Mouse (Mus musculus): ENCODE measurements around the gene Serinc4.
A peak's percentile ranks its signal among the peaks of the same experiment; 100 is the strongest.

Gene Serinc4

DNA sequence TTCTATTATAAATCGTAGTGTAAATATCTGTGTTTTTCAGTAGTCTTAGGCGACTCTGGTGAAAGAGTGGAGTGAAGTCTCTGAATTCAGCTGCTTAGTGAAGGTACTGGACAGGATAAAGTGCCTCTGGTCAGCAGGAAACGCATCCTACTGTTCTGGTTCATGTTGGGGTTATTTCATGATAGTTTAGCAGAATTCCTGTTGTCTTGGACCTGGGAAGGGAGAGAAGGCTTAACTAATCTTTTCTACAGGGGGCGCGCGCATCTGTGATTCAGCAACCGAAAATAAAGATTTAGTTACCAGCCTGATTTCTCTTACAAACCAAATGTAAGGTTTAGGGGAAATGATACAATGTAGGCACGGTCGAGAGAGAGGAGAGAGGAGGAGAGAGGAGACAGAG lies 8.4 kb downstream of the Serinc4 start:
- DNase-seq (ENCODE audit: low read depth, low spot score), result no peak

DNA sequence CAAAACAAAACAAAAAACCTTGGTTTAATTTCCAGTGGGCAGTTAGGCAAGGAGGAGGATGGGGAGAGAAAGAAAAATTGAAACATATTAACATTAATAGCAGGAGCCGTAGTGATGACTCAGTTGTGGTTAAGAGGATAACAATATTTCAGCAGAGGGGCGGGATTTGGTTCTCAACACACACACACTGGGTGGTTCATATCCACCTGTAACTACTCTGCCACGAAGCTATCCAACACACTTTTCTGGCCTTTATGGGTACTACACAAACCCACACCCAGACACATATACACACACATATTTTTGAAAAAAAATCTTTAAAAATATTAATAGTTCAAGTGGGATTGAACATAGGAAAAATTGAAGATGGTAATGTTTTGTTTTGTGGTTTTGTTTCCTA lies 9.6 kb downstream of the Serinc4 start:
- no peak for DNase-seq (ENCODE audit: low read depth, low spot score)

DNA sequence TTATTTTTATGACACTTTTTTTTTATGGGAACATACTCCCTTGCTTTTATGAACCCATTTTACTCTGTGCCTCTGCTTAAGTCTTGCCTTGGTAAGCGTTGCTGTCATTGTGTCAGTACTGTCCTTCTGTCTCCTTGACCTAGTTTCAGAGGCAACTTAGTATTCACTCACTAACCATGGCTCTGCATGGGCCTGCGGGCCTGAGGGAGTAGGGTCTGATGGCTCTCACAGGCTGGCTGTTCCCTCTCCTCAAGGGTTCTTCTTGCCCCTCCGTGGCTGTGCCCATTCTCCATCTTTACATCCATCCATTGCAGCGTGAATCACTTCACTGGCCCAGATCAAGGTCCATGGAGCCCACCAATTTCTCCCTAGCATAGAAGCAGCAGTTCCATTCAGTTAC lies 10.1 kb downstream of the Serinc4 start:
- DNase-seq (ENCODE audit: low read depth, low spot score), result no peak

DNA sequence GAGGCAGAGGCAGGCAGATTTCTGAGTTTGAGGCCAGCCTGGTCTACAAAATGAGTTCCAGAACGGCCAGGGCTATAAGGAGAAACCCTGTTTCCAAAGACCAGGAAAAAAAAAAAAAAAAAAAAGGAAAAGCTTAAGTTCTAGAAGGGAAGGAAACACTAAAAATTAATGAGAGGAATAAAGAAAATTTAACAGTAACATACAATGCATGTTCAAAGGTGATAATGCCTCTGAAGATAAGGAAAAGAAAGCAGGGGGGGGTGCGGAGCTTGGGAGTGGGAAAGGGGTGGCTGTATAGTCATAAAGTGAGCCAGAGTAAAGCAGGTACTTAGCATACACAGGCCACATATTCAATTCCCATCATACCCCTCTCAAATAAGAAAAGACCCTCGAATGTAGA lies 11.5 kb downstream of the Serinc4 start:
- DNase-seq (ENCODE audit: low read depth, low spot score), result no peak

DNA sequence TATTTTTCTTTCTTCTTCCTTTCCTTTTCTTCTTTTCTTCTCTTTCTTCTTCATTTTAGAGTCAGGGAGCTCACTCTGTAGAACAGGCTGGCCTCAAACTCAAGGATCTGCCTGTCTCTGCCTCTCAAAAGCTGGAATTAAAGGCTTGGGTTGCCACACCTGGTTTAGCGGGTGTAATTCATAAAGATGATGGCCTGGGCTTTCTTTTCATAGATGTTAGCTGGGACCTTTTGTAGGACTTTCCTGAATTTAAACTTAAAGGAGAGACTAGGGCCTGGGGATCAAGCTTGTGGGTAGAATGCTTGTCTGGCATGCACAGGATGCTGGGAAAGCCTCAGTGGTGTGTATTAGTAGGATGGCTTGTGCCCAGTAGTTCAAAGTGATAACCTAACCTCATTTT lies 12.4 kb downstream of the Serinc4 start, which contains the start of gene Ell3:
Ell3 (minus strand) TSS at position 101 of the 400 bp plus-strand sequence.
- DNase-seq (ENCODE audit: low read depth, low spot score), result no peak

DNA sequence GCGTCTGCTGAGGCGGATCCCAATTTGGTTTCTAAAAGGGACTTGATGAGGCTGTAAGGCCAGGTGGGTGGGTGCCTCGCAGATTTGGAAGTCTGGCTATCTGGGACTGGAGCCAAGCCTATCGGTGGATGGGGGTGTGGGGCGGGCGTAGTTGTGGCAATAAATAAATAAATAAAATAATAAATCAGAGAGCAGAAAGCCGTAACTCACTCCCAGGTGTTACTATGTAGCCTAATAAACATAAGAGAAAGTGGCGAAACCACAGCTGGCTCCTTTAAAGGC lies 13.6 kb downstream of the Serinc4 start:
- DNase-seq (ENCODE audit: low read depth, low spot score), result no peak

DNA sequence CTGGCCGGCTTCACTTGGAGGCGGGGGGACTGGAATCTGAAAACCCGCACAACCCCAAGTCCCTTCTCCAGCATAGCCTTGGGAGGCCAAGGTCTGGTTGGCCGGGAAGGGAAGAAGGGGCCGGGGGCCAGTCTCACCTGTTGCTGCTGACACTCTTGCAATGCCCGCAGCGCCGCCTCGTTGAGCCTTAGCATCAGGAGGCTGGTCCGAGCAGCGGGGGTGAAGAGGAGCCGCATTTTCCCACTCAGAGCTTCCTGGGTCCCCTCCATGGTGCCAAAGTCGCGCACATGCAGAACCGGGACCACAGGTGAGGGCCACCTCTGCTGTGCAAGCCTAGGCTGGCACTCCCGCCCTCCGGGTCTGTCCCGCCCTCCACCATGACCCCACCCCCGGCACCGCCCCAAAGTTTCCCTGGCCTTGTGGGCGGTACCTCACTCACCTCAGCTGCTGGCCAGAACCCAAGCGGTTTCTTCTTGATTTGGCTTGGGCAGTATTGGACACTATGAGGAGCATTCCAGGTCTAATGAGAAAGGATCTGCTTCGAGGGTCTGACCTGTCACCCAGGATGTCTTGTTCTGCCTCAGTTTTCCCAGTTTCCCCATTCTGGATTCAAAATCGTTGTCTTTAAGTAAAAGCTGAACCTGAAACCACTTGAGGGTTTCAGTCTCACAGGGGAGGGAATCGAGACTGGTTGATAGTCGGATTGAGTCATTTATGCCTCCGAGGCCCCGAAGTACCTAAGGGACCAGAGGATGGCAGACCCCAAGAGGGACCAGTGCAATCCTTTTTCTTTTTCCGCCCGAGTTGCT lies 14.1 kb downstream of the Serinc4 start:
- no peak for DNase-seq (ENCODE audit: low read depth, low spot score)

DNA sequence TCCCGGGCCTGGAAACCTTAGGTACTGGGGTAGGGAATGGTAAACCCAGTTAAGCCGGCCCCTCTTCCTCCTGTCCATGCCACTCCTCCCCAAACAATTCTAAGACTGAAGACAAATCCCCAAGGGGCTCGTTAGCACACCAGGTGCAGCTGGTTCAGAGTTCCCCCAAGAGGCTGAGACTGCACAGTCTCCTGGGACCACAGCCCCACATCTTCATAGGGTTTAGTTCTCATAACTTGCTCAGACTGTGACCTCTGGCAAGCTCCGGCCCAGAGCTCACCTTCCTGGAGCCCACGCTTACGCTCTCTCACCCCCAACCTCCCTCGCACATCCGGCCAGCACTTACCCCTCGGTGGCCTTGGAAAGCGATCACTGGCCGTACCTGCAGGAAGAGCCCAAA lies 14.8 kb downstream of the Serinc4 start:
- DNase-seq (ENCODE audit: low read depth, low spot score), result no peak

DNA sequence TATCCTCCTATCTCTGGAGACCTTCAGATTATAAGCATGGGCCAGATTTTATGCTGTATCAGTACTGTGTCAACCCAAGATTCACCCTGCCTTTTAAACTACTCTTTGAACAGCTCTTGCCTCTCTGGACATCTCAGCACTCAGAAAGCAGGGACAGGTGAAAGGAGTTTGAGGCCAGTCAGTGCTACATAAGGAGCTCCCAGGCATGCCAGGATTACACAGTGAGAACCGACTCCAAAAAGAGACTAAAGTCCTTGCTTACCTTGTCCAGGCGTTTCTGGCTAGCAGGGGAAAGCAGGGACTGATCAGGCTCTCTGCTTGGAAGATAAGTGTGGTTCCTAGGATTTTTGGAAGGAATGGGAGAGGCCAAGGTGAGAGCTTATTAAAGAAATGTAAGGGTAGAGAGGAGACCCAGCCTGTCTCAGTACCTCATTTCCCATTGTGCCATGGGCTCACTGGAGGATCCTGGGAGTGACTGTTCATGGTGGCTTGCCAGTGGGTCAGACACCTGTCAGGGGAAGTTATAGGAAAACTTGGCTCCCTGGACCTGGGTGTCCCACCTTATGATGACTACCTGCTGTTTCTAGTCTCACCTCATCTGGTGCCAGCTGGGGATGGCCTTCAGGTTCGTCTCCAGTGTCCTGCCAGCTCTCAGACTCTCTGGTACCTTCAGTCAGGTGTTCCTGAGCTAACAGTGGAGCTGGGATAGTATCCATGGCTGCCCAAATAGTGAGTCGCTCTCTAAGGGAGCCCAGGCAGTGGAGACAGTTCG lies 15.6 kb downstream of the Serinc4 start:
- no peak for DNase-seq (ENCODE audit: low read depth, low spot score)

DNA sequence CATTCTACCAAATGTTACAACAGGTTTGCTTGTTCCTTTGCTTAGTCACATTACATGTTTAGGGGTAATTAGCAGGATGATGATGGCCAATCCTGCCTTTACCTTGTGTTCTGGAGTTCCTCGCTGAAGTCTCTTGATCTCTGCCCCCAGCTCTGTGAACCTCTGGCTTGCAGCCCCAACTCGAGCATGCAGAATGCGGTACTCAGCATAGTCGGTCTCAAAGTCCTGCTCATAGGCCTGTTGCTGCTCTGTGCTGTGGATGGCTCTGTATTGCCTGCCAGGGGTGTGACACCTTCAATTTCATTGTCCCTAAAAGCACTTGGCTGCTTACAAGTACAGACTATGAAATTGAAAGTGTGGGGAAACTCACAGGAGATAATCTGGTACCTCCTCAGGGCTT lies 16.8 kb downstream of the Serinc4 start:
- DNase-seq (ENCODE audit: low read depth, low spot score), result no peak

DNA sequence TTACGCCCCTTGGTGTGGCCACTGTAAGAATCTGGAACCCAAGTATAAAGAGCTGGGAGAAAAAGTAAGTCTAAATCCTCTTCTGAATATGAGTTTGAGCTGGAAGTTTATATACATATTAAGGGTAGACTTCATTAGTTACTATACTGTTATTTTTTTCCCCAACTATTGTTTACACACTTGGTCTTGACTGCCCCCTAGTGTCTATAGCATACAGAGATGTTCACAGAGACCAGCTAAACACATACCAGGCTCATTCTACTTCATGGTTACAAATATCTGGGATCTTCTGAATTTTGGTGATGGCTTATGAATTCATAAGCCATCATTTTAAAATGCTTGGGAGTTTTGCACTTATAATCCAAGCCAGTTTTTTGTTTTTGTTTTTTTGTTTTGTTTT lies 21.7 kb downstream of the Serinc4 start:
- no peak for DNase-seq (ENCODE audit: low read depth, low spot score)

DNA sequence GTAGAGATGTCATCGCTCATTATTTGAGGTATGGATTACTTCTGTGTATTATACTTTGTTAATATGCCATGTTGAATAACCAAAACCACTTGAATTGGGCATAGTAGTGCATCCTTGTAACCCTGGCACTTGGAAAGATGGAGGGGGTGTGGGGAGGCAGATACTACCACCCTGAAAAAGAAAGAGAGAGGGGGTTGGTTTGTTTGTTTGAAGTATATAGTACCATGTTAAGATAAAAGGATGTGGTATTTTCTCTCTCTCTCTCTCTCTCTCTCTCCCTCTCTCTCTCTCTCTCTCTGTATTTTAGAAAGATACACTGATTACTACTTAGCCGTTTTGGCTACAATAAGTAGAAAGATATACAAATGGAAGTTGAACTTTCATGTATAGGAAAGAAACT lies 30.7 kb downstream of the Serinc4 start:
- DNase-seq (ENCODE audit: low read depth, low spot score), result no peak

DNA sequence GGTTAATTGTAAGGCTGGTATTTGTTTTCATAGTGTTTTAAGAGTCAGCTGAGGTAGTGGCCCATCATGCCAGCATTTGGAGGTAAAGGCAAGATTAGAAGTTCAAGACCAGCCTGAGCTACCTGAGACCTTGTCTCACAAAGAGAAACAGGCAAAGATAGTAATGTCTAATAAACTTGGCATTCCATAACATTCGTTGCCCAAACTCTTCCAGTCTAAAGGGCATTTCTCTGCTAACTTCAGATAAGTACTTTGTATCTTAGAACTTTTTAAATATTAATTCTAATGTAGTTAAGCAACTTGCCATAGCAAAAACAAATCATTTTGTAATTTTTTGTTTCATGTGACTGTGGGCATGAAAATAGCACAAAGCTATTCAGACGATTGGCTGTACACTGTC lies 33.4 kb downstream of the Serinc4 start:
- no peak for DNase-seq (ENCODE audit: low read depth, low spot score)

DNA sequence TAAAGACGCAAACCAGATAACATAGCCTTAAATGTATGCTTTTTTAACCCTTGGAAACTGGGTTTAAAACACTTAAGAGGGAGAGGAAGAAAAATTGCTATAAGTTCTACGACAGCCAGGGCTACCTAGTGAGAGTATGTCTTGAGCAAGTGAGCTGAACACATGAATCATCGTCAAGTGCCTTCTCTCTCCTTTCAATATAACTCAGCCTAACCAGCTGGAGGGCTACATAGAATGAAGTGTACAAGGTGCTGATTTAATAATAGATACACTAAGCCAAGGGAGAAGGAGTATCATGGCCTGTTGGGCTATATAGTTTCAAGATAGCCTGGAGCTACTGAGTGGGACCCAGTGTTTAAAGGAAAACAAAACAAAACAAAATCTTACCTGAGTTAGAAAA lies 38.1 kb downstream of the Serinc4 start:
- DNase-seq (ENCODE audit: low read depth, low spot score), result no peak

DNA sequence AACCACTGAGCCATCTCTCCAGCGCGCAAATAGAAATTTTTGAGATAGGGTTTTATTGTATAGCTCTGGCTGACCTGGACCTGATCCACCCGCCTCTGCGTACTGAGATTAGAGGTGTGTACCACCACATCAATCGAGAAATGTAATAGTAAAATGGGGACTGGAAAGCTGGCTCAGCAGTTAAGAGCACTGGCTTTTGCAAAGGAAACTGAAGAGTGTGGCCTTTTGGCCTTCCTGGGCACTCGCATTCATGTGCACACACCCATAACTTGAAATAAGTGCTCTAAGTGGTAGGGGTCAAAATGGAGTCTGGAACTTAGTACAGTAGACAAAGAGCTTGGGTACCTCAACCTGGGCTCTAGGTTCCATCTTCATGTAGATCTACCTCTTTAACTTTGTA lies 40.2 kb downstream of the Serinc4 start:
- no peak for DNase-seq (ENCODE audit: low read depth, low spot score)

DNA sequence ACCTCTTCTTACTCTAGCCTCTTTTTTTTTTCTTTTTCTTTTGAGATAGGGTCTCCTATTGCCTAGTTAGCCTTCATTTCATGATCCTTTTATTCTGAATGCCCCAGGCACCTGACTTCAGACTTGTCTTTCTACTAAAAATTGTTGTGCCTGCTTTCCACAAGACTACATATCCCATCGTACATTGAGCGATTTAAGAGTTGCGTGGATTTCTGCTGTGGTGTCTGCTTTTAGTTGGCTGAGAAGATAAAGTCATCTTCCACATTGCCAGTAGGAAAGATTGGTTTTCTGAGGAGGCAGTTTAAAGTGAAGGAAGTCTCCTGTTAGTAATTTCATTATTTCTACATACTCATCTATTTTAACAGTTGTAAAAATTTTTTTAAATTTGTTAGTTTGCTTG lies 41.0 kb downstream of the Serinc4 start:
- no peak for DNase-seq (ENCODE audit: low read depth, low spot score)

DNA sequence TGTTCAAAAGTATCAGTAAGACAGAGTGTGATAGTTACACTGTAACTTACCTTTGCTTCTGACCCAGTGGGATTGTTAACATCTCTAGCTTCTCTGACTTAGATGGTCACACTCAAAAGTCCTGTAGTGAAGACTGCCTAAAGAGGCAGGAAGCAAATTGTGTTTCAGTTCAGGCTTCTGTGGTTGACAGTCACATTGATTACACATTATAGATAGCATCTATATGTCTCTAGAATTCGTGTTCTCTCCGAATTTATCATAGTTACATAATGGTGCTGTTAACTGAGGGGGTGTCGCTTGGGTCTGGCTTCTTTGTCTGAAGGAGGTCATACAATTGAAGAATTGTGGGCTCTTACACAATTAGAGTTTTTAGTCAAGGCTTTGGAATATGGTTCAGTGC lies 41.5 kb downstream of the Serinc4 start:
- no peak for DNase-seq (ENCODE audit: low read depth, low spot score)

DNA sequence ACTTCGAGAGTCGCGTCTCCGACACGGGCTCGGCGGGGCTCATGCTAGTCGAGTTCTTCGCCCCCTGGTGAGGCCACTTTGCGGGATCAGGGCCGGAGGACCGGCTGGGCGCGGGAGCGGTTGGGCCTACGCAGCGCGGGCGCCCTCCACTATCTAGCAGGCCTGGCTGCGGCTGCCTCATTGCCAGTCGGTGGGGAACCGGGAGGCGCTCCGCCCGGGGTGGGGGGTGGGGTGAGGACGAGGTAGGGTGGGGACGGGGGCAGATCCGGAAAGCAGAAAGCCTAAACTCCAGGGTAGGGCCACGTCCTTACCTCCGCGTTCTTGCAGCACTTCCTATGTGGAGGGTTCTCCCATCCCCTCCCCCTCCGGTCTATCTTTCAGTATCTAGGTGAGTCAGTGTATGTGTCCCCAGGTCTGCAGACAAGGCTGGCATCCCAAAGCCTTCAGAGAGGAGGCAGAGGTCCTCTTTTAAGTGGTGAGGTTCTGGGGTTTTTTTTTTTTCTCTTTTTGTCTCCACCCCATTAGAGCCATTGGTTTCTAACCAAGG lies 42.4 kb downstream of the Serinc4 start:
- peak; percentile 25 for DNase-seq (ENCODE audit: low read depth, low spot score)

DNA sequence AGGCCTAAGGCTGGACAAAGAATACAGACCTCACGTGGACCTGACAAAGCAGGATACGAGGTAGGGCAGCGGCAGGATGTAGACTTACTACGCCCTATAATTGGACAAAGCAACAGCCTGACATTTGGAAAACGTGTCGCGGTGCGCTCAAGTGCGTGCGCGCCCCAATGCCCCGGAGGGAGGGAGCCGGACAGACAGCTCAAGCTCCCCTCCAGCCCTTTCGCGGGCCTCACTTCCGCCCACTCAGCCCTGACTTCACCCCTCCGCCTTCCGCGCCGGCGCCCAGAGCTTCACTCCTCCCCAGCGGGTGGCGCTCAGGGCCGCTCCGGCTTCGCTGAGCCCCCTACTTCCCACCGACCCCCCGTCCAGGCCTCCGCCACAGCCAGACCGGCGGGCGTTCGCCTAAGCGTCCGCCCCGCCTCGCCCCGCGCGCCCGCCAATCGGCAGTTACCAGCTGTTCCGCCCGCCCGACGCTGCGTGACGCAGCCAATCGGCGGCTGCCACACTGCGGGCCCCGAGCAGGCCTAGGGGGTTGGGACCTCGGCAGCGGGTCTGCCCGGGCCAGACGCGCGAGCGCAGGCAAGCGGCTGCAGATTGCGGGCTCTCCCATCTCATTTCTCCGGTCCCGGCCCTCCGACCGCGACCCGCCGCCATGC lies 43.1 kb downstream of the Serinc4 start, which contains the start of the genes Pdia3 and Catsper2:
Pdia3 (plus strand) TSS at position 389 of the 656 bp plus-strand sequence.
Catsper2 (minus strand) TSS at position 406 of the 656 bp plus-strand sequence.
- DNase-seq (ENCODE audit: low read depth, low spot score), result peak; percentile 95

DNA sequence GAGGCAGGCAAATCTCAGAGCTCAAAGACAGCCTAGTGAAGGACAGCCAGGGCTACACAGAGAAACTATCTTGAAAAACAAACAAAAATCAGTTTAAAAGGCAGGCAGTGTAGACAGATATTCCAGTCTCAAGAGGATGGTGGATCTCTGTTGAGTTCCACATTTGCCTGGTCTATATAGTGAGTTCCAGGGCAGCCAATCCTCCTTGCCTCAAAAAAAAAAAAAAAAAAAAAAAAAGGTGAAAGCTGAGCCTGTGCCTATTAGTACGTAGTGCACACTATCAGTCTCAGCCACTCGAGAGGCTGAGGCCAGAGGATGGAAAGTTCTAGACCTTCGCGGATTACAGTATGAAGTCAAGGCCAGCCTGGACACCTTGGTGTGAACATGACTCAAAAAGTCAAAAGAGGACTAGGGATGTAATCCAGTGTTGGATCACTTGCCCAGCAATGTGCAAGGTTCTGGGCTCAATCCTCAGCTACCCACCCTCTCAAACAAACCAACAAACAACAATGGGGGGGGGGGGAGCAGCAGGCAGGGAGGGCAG lies 43.7 kb downstream of the Serinc4 start:
- DNase-seq (ENCODE audit: low read depth, low spot score), result peak; percentile 30

DNA sequence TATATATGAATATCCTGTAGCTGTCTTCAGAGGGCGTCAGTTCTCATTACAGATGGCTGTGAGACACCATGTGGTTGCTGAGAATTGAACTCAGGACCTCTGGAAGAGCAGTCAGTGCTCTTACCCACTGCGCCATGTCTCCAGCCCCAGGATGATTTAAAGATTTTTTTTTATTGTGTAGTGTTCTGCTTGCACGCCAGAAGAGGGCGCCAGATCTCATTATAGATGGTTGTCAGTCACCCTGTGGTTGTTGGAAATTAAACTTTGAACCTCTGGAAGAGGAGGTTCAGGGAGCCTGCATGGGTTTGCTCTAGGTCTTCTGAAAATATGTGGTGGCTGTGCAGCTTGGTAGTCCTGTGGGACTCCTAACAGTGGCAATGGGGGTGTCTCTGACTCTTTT lies 48.4 kb downstream of the Serinc4 start:
- DNase-seq (ENCODE audit: low read depth, low spot score), result peak; percentile 8

DNA sequence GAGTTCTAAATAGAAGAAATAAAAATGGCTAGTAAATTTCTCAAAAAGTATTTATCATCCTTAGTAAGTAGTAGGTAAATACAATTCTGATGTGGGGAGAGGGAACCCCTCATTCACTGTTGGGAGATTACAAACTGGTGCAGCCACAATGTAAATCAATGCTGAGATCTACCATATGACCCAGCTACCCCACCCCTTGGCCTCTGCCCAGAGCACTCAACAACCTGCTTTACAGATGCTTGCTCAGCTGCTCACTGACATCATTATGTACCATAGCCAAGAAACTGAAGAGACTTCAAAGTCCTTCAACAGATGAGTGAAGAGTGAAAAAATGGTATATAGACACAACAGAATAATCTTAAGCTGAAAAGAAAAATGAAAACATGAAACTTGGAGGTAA lies 53.3 kb downstream of the Serinc4 start:
- no peak for DNase-seq (ENCODE audit: low read depth, low spot score)

Data from skeletal muscle tissue, adult 2 months (tissue).